Mouse (Mus musculus): ENCODE data around the gene Me3.

GRCm38 (mm10) chr7:89645015-89645414 is 12.8 kb downstream of the Me3 start:
- TF ChIP-seq CTCF (IDR thresholded peaks at IDR 0.05; ENCODE audit: insufficient read depth, low read depth, low read length) (no peak), POLR2A (IDR thresholded peaks at IDR 0.05; ENCODE audit: insufficient read depth, low read depth, low read length) (no peak)
